Mouse (Mus musculus) right cerebral cortex, postnatal 36 days (tissue): Measurements from ENCODE around the gene Rtp1.

ENCODE experiments used
- DNase-seq, 2 experiments: peaks; one replicate each; pipeline ENCODE4 v3.0.0; 2022; ENCODE audit warnings: low spot score in 2 of 2, mixed read lengths in 1 of 2

Gene Rtp1

GRCm38 (mm10) chr16:23456534-23456933 lies 27.6 kb downstream of the Rtp1 start:
- DNase-seq, result no peak

GRCm38 (mm10) chr16:23457338-23457737 lies 28.4 kb downstream of the Rtp1 start:
- DNase-seq, result no peak

GRCm38 (mm10) chr16:23458906-23459588 lies 30.1 kb downstream of the Rtp1 start:
- no peak for DNase-seq

- no peak for DNase-seq
Measured at GRCm38 (mm10) chr16:23463671-23464347, 34.9 kb downstream of the Rtp1 start.

- no peak for DNase-seq
Measured at GRCm38 (mm10) chr16:23471551-23471950, 42.6 kb downstream of the Rtp1 start.

- no peak for DNase-seq
Measured at GRCm38 (mm10) chr16:23472046-23472445, 43.1 kb downstream of the Rtp1 start.

GRCm38 (mm10) chr16:23475651-23476050 lies 46.7 kb downstream of the Rtp1 start:
- DNase-seq, result no peak

GRCm38 (mm10) chr16:23476598-23476997 lies 47.7 kb downstream of the Rtp1 start:
- no peak for DNase-seq

GRCm38 (mm10) chr16:23479872-23480603 lies 51.1 kb downstream of the Rtp1 start:
- no peak for DNase-seq

GRCm38 (mm10) chr16:23482218-23482617 lies 53.3 kb downstream of the Rtp1 start:
- DNase-seq, result no peak

GRCm38 (mm10) chr16:23482846-23483245 lies 53.9 kb downstream of the Rtp1 start:
- DNase-seq, result no peak

- DNase-seq, result no peak
Measured at GRCm38 (mm10) chr16:23483292-23483691, 54.4 kb downstream of the Rtp1 start.
